Mouse (Mus musculus) left cerebral cortex, postnatal 10 days (tissue): Measurements from ENCODE around the gene Zfp287. TPM values are rescaled to one million over a fixed set of nuclear protein-coding genes. Genes with fewer than 3 reads are reported as not detected.
"Not testable (repeated sequence)": the region's sequence is repeated elsewhere in the genome, so short reads cannot be mapped to it uniquely, and the experiment has no call there.

Source experiments
- DNase-seq, 2 experiments: peaks; one replicate each; pipeline ENCODE4 v3.0.0; 2021 to 2022; ENCODE audit warnings: low spot score in 2 of 2, mixed read lengths in 1 of 2; ENCODE audit errors: extremely low spot score in 1 of 2
- intact Hi-C: fragments of 180-260 bp; cut with DNase I; formaldehyde crosslinking; loops from one replicate; pipeline ENCODE4 v1.15.1; 2025
- total RNA-seq, 2 experiments: library from RNA; stranded (reverse); gene quantifications; 2 replicates each; pipeline ENCODE4 v1.2.3; 2021

The Zfp287 gene
- 10 to 100 TPM; 16.8 to 19.1 TPM for total RNA-seq

- intact Hi-C loops = no loop called here
- peak; percentile 92 to 94 for DNase-seq
Observed at GRCm38 (mm10) chr11:62731311-62732021, at the start of gene Zfp287. Gene Zfp287 (minus strand): TSS chr11:62731905.

GRCm38 (mm10) chr11:62776510-62776909 lies 44.8 kb upstream of the Zfp287 start:
- intact Hi-C loops = no loop called here
- no peak for DNase-seq

GRCm38 (mm10) chr11:62760755-62761457 lies 29.2 kb upstream of the Zfp287 start:
- DNase-seq = no peak
- intact Hi-C loops = no loop called here

- intact Hi-C loops = loop anchor here (5.0 to 10.0 kb wide), 4 partner anchors 49 to 414 kb away; no protein-coding TSS in a partner anchor
- DNase-seq = no peak
Observed at GRCm38 (mm10) chr11:62758491-62758890, 26.8 kb upstream of the Zfp287 start.

GRCm38 (mm10) chr11:62757906-62758305 lies 26.2 kb upstream of the Zfp287 start:
- intact Hi-C loops = loop anchor here (5.0 to 10.0 kb wide), 4 partner anchors 49 to 414 kb away; no protein-coding TSS in a partner anchor
- no peak for DNase-seq

GRCm38 (mm10) chr11:62757143-62757507 lies 25.4 kb upstream of the Zfp287 start:
- intact Hi-C loops = loop anchor here (5.0 to 10.0 kb wide), 4 partner anchors 50 to 415 kb away; no protein-coding TSS in a partner anchor
- DNase-seq = no peak

GRCm38 (mm10) chr11:62756456-62757142 lies 24.9 kb upstream of the Zfp287 start:
- DNase-seq = peak; percentile 89 to 96
- intact Hi-C loops = loop anchor here (5.0 to 10.0 kb wide), 4 partner anchors 51 to 416 kb away; no protein-coding TSS in a partner anchor

GRCm38 (mm10) chr11:62752780-62753179 lies 21.1 kb upstream of the Zfp287 start, which contains the start of gene Gm10428:
Gene Gm10428 (plus strand): TSS chr11:62753100.
- intact Hi-C loops = loop anchor here (10.0 kb wide), 1 partner anchor 382 kb away; no protein-coding TSS in a partner anchor
- no peak for DNase-seq

GRCm38 (mm10) chr11:62752191-62752590 lies 20.5 kb upstream of the Zfp287 start:
- intact Hi-C loops = loop anchor here (10.0 kb wide), 1 partner anchor 383 kb away; no protein-coding TSS in a partner anchor
- DNase-seq = no peak

GRCm38 (mm10) chr11:62749445-62749844 lies 17.7 kb upstream of the Zfp287 start:
- intact Hi-C loops, DNase-seq: not testable (repeated sequence)

GRCm38 (mm10) chr11:62748062-62748461 lies 16.4 kb upstream of the Zfp287 start:
- intact Hi-C loops = no loop called here
- DNase-seq = no peak

- no peak for DNase-seq
- intact Hi-C loops = no loop called here
Observed at GRCm38 (mm10) chr11:62747227-62747626, 15.5 kb upstream of the Zfp287 start.

- intact Hi-C loops = no loop called here
- DNase-seq = peak; percentile 62 to 83
Observed at GRCm38 (mm10) chr11:62746001-62746533, 14.4 kb upstream of the Zfp287 start.

- peak; percentile 48 to 75 for DNase-seq
- intact Hi-C loops = no loop called here
Observed at GRCm38 (mm10) chr11:62744103-62744502, 12.4 kb upstream of the Zfp287 start.

- intact Hi-C loops = no loop called here
- DNase-seq = no peak
Observed at GRCm38 (mm10) chr11:62742261-62742957, 10.7 kb upstream of the Zfp287 start.

GRCm38 (mm10) chr11:62741186-62741585 lies 9.5 kb upstream of the Zfp287 start:
- intact Hi-C loops = no loop called here
- no peak for DNase-seq

- intact Hi-C loops = no loop called here
- no peak for DNase-seq
Observed at GRCm38 (mm10) chr11:62732665-62733064, 960 bp upstream of the Zfp287 start.

- no peak for DNase-seq
- intact Hi-C loops = no loop called here
Observed at GRCm38 (mm10) chr11:62732022-62732387, 300 bp upstream of the Zfp287 start.
